Mouse (Mus musculus) WW6 (cell line): Measurements from ENCODE around the gene Tbc1d4.

Experiments
- DNase-seq: peaks from one replicate; pipeline ENCODE4 v3.0.0-alpha.2; 2013; ENCODE audit warnings: low read depth, low spot score

The Tbc1d4 gene

DNA sequence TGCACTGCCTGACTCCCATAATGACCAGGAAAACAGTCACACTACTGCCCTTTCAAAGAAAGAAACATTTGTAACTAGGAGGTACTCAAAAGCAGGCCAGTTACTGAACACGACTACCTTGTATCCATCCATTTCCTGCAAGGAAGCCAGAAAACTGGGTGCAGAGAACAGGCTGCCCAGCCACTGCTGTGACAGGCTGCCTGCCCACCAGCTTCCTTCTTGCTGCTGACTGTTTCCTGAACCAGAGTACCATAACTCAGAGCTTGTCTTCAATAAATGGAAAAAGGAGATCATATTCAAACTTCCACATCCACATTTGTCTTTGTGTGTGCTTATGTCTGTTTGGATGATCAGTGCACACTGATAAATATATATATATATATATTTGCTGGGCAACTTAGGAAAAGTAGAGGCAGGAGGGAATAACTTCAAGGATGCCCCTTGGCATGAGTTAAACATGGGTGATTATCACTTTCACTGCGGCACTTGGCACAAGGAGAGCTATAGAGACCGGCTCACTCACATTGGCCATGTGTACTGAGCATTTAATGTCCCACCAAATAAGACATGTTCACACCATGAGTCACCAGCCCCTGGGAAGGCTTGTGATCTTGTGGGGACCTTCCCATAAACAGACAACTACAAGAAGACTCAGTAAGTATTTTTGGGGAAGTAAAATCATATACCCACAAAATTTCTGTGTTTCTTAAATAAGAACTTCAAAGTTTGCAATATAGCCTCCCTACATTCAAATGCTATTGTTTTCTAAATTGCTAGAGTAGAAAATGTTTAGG is 105.6 kb downstream of the Tbc1d4 start:
- DNase-seq, result no peak

DNA sequence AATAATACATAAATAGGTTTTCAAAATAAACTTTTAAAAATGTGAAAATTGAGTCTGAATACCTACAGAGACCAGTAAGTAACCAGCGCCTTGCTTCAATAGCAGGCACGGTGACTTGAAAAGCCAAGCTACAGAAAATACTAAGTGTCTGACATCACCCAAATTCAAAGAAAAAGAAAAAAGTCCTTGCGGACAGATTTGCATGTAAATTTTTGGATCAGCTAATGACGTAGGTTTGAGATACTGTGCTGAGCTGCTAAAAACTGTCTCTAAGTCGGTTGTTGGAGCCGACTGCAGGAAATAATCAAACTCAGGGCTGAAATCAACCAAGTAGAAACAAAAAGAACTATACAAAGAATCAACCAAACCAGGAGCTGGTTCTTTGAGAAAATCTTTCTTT is 107.1 kb downstream of the Tbc1d4 start:
- DNase-seq, result no peak

DNA sequence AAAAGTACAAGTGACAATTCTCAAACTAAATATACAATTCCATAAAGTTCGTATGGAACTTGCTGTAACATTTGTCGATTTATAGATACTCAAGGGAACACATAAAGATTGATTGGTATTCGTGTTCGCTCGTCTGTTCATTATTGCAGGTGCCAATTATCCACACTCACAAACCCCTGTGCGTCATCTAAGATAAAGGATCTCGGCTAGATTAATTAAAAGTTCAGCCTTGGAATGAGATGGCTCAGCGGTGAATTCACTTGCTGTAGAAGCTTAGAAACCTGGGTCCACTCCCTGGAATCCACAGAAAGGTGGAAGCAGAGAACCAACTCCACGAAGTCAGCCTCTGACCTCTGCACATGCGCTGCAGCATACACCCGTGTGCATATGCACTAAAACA is 107.5 kb downstream of the Tbc1d4 start:
- no peak for DNase-seq

DNA sequence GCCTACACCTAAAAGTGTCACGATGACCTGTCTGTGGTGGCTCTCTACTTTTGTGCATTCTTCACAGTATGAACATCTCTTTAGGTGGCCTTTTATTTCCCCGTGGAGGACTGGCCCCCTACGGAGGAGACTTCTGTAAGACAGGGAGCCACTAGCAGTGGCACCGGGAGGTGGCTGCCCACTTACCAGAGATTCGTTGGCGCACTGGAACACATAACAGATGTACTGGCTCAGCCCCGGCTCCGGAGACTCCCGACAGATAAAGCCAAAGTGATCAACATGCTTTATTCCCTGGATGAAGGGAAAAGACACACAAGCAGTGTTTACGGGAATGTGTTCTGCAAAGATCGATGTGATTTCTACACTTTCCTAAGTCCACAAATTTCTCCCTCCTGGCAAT is 108.2 kb downstream of the Tbc1d4 start:
- DNase-seq, result no peak

DNA sequence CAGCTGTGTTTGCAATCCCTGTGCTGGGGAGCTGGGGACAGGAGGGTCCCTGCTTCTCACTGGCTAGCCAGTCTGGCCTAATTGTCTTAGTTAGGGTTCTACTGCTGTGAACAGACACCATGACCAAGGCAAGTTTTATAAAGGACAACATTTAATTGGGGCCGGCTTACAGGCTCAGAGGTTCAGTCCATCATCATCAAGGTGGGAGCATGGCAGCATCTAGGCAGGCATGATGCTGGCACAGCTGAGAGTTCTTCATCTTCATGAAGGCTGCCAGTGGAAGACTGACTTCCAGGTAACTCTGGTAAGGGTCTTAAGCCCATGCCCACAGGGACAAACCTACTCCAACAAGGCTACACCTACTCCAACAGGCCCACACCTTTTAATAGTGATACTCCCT is 109.2 kb downstream of the Tbc1d4 start:
- no peak for DNase-seq

DNA sequence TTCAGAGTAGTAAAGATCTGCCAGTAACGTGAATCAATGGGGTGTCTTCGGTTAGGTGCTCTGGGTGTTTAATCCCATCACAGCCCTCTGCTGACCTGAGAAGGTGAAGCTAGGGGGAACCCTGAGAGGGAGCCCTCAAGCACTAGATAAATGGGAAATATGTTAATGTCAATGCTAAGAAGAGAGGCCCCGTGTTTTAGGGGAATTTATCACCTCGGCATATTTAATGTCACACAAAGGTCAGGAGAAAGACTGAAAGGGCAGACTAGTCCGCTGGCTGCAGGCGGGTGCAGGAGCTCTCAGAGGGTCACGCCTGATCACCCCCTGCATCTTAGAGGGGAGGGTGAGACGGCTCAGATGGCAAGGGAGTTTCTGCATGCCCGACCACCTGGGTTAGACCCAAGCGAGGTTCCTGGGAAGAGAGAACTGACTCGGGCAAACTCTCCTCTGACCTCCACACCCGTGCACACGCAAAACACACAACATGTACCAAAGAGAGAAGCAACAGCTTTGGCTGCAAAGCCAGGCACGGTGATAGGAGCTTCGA is 120.7 kb downstream of the Tbc1d4 start:
- no peak for DNase-seq

DNA sequence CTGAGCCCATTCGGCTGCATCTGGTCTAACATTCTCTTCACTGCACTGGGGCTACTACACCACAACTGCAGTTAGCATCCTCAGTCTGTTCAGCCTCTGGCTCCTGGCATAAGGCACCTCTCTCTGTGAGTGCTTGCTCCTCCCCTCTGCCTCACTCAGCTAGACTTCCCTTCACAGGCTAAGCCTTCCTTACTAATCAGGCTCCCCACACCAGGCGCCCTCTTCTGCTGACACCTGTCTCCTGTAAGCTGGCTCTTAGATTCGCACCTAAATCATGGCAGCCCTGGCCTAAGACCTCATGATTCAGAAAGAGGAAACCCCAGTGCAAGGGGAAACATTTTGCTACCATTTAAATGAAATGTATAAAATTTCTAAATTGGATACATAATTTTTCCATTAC is 122.4 kb downstream of the Tbc1d4 start:
- no peak for DNase-seq

DNA sequence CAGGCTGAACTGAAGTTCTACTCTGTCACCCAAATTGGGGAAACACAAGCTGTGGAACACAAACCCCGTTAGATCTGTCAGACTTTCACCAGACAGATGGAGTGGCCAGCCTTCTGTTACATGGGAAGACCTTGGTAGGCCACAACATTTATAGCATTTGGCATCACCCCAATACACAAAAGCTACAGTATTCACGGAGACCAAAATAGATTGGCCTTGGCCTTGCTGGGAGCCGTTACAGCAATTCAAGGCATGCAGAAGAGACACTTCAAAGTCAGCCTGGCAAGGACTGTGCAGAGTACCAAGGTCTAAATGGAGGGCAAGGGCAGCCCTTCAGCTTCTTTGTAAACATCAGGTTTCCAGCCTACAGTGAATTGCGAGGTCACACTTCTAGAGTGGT is 125.8 kb downstream of the Tbc1d4 start:
- DNase-seq, result no peak

DNA sequence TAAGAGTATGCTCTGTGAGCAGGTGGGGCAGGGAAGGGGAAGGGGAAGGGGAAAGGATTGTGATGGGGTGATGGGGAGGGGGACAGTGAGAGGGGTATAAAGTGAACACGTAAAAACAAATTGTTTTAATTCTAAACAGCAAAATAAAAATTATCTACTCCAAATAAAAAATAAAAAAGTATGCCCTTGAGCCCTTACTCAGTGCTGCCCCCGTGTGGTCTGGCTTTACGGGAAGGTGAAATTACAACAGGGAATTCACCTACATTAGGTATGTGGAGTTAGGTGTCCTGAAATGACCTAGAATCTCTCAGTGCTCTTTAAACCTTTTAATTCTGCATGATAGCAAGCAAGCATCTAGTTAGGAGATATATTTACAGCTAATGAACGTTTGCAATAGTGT is 126.7 kb downstream of the Tbc1d4 start:
- no peak for DNase-seq

DNA sequence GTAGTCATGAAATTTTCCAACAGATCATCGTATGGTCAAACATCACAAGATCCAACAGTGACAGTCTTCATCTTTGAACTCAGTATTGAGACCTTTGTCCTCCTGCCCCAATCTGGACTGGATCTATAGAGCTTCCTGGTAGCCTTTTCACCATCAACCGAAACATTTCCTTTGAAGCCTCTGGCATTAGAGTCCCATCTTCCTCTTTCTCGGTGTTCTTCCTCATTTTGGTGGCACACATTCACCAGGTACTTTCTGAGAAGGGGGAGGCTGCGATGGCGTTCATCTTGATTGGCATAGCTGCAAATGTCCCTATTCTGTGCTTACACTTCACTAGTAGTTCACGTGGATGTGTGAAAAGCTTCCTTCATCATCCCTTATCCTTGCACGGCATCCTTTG is 127.8 kb downstream of the Tbc1d4 start:
- no peak for DNase-seq

DNA sequence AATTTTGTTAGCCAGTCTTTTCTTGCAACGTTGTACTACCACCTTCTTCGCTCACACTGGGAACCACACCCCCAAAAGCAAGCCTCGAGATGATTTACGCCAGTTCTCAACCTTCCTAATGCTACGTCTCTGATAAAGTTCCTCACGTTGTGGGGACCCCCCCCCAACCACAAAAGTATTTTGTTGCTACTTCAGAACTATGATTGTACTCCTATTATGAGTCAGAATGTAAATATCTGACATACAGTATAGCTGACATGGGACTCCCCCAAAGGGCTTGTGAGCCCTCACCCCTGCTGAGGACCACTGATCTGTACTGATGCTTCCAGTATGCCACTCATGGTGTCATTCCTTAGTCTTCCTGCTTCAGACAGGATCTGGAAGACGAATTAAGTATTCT is 128.4 kb downstream of the Tbc1d4 start:
- DNase-seq, result no peak

DNA sequence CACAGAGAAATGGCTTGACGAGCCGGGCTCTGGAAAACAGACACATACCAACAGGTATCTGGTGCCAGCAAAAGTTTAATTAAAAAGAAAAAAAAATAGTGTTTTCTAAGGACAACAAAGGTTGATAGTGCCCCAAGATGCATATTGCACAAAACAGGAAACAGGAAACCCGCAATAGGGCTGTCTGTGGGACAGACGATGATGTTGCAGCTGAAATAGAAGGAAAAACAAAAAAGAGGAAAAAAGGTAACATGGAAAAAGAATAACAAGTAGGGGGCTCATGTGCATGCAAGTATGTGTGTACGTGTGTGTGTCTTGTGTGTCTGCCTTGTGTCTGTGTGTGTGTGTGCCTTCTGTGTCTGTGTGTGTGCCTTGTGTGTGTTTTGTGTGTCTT is 131.2 kb downstream of the Tbc1d4 start:
- no peak for DNase-seq

DNA sequence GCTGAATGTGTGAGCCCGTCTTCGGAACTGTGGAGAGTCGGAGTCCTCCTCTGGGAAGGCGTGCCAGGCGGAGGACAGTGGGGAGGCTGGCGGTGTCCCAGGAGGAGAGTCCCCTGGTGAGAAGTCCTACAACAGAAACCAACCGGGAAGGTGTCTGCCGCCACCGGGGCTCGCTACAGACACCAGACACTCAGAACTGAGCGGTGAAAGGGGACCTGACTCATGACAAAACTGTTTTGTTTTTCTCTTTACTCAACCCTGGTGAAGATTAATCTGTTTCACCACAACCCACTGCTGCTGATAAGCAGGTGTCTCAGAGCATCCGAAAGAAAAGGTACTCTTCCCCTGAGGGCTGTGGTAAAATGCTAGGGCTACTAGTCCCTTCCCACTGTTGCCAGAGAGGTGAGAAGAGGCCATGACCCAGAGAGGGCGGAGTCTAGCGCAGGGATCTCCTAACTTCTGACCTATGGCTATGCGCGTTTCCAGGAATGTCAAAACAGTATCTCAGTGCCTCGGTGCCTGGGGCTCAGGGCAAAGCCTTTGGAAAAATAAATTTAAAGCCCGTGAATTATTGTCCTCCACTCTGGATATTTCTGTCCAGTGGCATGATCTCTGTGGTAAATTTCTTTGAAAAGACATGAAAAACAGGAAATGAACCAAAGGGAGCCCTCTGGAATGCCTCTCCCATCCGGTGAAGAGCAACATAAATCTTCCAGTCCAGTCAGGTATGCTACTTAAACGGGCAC is 131.7 kb downstream of the Tbc1d4 start:
- DNase-seq, result no peak

DNA sequence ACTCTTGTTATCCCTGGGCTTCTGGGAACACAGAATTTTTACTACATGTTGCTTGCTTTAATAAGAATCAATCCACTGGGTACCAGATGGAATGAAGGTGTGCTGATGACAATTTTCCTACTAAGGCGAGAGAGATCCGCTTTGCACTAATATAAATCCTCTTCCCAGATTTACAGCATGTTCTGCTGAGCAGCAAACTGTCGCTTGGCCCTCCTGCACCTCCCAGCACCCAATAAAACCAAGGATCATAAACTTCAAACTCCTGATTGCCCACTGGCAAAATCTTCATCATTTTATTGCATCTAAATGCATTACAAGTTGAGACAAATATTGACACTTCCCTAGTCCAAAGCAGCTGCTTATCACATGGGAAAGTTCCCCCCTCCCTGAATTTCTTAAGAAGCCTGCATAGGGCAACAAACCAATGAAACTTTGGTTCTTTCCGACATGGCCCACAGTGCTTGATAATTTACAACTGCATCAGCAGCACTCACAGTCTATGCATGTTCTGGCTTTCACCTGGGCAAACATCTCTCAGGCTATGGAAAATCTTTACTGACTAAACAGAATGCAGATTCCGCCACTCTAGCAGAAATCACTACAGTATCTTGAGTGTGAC is 139.4 kb downstream of the Tbc1d4 start:
- no peak for DNase-seq

DNA sequence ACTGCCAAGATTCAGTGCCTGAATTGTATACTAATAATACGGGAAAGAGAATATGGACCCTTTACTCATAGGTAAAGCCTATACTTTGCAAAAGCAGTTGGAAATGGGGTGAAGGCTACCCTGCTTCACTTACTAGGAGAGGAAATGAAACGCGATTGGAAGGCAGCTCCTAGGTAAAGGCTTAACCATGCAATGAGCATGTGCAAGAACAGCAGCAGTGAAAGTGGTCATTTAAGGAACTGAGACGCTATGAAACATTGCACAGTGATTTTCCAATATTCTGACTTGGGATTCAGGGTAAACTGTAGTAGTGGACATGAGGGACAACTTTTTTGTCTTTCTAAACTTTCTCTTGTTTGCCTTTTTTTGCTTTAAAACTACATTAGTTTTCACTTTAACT is 140.8 kb downstream of the Tbc1d4 start:
- no peak for DNase-seq

DNA sequence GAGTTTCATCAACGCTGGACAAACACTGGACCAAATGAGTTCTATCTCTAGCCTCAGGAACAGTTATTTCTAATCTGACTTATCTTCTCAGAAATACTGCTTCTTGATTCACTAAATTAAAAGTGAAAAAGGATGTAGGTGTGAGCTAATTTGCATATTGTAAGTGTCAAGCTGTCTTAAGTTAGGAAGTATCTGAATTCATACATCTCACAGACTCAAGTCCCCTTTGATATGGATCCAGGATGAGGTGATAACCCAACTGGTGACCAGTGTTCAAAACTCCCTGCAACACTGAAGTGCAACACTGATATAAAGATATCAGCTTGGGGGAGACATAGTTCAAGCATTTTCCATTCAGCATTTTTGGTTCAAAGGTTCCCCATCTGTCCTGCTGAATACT is 141.5 kb downstream of the Tbc1d4 start:
- DNase-seq, result no peak

DNA sequence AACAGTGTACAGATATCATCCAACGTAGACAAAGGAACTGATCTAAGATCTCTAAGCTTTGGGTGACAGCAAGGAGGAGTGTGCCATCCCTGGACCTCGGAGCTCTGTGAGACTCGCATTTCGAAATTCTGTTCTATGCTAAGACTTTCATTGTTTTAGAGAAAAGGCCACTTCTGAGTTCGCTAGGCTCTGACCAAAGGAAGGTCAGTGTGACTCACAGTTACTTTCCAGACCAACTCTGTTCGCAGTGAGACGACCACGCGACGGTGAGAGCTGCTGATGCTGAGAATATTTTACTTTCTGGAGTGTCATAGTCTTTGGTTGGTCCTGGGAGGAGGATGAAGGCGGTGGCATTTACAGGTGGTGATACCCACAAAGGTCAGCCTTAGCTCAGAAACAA is 142.5 kb downstream of the Tbc1d4 start:
- DNase-seq, result no peak

DNA sequence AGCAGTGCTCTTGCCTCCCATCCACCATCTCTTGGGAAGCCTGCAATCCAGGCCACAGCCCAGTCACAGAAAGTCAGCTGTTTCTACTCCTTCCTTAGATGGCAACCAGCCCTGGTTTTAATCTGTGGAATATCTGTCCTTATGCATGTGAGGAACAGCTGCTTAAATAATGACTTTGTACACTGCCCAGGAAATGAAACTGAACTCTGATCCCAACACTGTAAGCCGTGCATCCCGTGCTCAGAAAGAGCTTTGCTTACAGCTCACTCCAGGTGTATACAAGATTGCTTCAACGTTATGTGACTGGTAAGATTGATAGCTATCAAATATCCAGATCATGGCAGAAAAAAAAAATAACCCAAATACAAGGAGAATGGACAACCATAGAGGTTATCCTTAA is 143.1 kb downstream of the Tbc1d4 start:
- no peak for DNase-seq

DNA sequence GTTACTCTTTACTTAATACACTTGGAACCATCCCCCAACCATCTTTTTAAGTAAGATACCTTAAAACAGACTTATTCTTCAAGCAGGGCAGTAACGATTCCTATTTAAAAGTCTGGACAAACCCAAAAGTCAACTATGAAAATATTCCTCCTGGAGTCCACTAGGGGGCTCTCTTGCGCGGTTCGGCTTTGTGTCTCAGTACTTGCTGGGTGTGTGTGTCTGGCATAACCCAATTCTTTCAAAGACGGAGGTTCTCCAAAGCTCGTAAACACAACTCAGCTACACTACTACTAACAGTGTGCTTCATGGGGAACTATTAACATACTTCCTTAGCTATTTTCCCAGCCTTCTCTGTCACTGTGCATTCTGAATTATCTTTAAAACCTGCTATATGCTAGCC is 148.2 kb downstream of the Tbc1d4 start:
- DNase-seq, result peak; percentile 14

DNA sequence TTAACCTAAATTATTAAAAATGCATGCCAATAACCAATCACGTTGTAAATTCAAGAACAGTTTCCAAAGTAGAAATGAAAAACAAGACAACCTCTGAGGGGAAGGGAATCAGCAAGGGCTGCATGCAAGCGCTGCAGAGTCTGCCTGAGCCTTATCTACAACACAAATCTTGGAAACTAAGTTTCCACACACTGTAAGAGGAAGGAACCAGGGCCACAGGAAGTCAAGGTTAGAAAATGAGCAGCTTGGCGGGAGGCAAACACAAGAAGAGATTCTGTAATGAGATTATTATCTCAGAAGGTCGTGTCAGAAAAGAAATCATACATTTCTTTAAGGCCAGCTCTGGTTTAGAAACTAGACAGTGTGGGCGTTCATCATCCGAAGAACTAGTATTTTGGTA is 156.1 kb downstream of the Tbc1d4 start:
- DNase-seq, result no peak

DNA sequence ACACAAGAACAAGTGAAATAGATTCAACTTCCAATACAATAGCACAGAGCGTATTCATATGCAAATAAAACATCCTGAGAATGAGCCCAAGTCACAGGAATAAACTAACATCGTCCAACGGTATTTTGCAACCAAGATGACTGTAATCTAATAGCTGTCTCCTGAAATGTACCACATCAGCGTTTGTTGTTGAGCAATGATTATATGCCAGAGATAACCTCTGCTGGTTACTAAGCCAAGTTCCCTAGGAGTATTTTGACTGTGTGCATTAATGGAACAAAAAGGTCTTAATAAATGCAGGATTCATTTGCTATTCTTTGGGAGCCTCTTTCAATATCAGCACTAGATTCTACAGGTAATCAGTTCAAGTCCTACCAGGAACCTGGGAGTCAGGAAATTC is 161.1 kb downstream of the Tbc1d4 start:
- no peak for DNase-seq

DNA sequence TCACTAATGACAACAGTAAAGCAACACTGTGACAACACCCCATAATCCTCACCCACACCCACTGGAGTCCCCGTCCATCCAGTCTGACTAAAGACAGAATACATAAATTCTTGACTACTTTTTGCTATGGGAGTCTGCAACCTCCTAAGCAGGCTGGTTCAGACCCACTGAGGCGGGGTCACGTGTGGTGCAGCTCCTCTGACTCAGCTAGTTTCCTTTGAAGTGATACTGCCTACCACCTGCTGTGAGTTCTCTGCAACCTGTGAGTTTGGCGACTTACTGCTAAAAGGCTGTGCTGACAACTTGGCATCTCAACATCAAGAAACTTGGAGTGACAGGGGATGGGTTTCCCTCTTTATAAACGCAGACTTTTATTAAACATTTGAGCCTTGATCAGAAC is 163.8 kb downstream of the Tbc1d4 start:
- DNase-seq, result peak; percentile 24

DNA sequence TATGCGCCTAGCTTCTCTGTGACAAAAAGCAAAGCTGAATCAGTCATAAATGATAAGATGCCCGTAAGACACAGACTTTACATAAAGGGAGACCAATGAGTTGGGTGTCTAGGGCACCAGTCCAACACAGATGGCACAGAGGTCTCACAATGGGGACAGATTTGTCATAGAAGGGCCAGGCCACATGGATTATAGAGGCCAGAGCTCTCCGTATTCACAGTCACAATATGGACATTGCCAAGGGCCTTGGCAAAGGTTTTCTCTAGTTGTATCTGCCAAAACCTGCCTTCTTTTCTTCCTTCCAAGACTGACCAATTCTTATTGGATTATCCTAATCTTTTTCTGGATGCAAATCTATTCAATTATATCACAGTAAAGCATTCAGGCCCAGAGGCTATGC is 171.1 kb downstream of the Tbc1d4 start:
- DNase-seq, result no peak
